Mouse (Mus musculus): ENCODE data around the gene Tmem102. TPM values are rescaled to one million over a fixed set of nuclear protein-coding genes. Genes with fewer than 3 reads are reported as not detected.

The Tmem102 gene
- polyA plus RNA-seq, 1 experiment, result 11.6 TPM

GRCm38 (mm10) chr11:69837604-69837951 lies 32.2 kb upstream of the Tmem102 start, which contains the start of gene Nlgn2:
Gene Nlgn2 (minus strand): TSS chr11:69837784.
- peak within 1 kb of the TSS; percentile 49 for H3K27ac ChIP-seq (ENCODE audit: insufficient read depth, low read length)
- H3K4me1 ChIP-seq (ENCODE audit: control insufficient read depth, insufficient read depth, low read length), result no peaks in the 10 kb centered on the region
- TF ChIP-seq POLR2A (IDR thresholded peaks at IDR 0.05; ENCODE audit: insufficient read depth, low read length) (no peak), EP300 (IDR thresholded peaks at IDR 0.05; ENCODE audit: insufficient read depth, low read depth, low read length) (no peak), CTCF (IDR thresholded peaks at IDR 0.05; ENCODE audit: low read depth, low read length) (no peak)
- no peaks in the 10 kb centered on the region for H3K9me3 ChIP-seq (replicated peaks; ENCODE audit: control insufficient read depth, insufficient read depth, low read length, poor library complexity, severe bottlenecking)
- H3K36me3 ChIP-seq (ENCODE audit: control insufficient read depth, insufficient read depth, low read length, poor library complexity, severe bottlenecking), result no peaks in the 10 kb centered on the region
- no peaks in the 10 kb centered on the region for H3K27me3 ChIP-seq (ENCODE audit: control insufficient read depth, insufficient read depth, low read length, poor library complexity, severe bottlenecking)
- peak within 1 kb of the TSS; percentile 94 for H3K9ac ChIP-seq (ENCODE audit: low read depth, poor library complexity, severe bottlenecking)
- peak within 1 kb of the TSS; percentile 96 for H3K4me3 ChIP-seq (ENCODE audit: low read depth, low read length)

- Histone ChIP-seq H3K4me3 (ENCODE audit: low read depth, low read length) (peak overlapping the region; percentile 79), H3K9me3 (replicated peaks; ENCODE audit: control insufficient read depth, insufficient read depth, low read length, poor library complexity, severe bottlenecking) (no peaks in the 10 kb centered on the region), H3K36me3 (ENCODE audit: control insufficient read depth, insufficient read depth, low read length, poor library complexity, severe bottlenecking) (no peaks in the 10 kb centered on the region), H3K9ac (ENCODE audit: low read depth, poor library complexity, severe bottlenecking) (peak overlapping the region; percentile 94), H3K27me3 (ENCODE audit: control insufficient read depth, insufficient read depth, low read length, poor library complexity, severe bottlenecking) (no peaks in the 10 kb centered on the region), H3K27ac (ENCODE audit: insufficient read depth, low read length) (no peak overlapping the region), H3K4me1 (ENCODE audit: control insufficient read depth, insufficient read depth, low read length) (no peaks in the 10 kb centered on the region)
- TF ChIP-seq CTCF (IDR thresholded peaks at IDR 0.05; ENCODE audit: low read depth, low read length) (no peak), POLR2A (IDR thresholded peaks at IDR 0.05; ENCODE audit: insufficient read depth, low read length) (no peak), EP300 (IDR thresholded peaks at IDR 0.05; ENCODE audit: insufficient read depth, low read depth, low read length) (no peak)
Observed at GRCm38 (mm10) chr11:69836703-69837576, 31.5 kb upstream of the Tmem102 start.

- no peaks in the 10 kb centered on the region for H3K9me3 ChIP-seq (replicated peaks; ENCODE audit: control insufficient read depth, insufficient read depth, low read length, poor library complexity, severe bottlenecking)
- no peaks in the 10 kb centered on the region for H3K27me3 ChIP-seq (ENCODE audit: control insufficient read depth, insufficient read depth, low read length, poor library complexity, severe bottlenecking)
- no peak overlapping the region for H3K9ac ChIP-seq (ENCODE audit: low read depth, poor library complexity, severe bottlenecking)
- H3K4me1 ChIP-seq (ENCODE audit: control insufficient read depth, insufficient read depth, low read length), result no peaks in the 10 kb centered on the region
- H3K36me3 ChIP-seq (ENCODE audit: control insufficient read depth, insufficient read depth, low read length, poor library complexity, severe bottlenecking), result no peaks in the 10 kb centered on the region
- no peak overlapping the region for H3K4me3 ChIP-seq (ENCODE audit: low read depth, low read length)
- no peak overlapping the region for H3K27ac ChIP-seq (ENCODE audit: insufficient read depth, low read length)
- no peak for TF ChIP-seq EP300 (IDR thresholded peaks at IDR 0.05; ENCODE audit: insufficient read depth, low read depth, low read length)
- TF ChIP-seq POLR2A (IDR thresholded peaks at IDR 0.05; ENCODE audit: insufficient read depth, low read length), result no peak
- no peak for TF ChIP-seq CTCF (IDR thresholded peaks at IDR 0.05; ENCODE audit: low read depth, low read length)
Observed at GRCm38 (mm10) chr11:69835966-69836335, 30.5 kb upstream of the Tmem102 start.

- Histone ChIP-seq H3K4me3 (ENCODE audit: low read depth, low read length) (no peak overlapping the region), H3K36me3 (ENCODE audit: control insufficient read depth, insufficient read depth, low read length, poor library complexity, severe bottlenecking) (no peaks in the 10 kb centered on the region), H3K27ac (ENCODE audit: insufficient read depth, low read length) (no peak overlapping the region), H3K4me1 (ENCODE audit: control insufficient read depth, insufficient read depth, low read length) (no peaks in the 10 kb centered on the region), H3K9ac (ENCODE audit: low read depth, poor library complexity, severe bottlenecking) (no peak overlapping the region), H3K27me3 (ENCODE audit: control insufficient read depth, insufficient read depth, low read length, poor library complexity, severe bottlenecking) (no peaks in the 10 kb centered on the region), H3K9me3 (replicated peaks; ENCODE audit: control insufficient read depth, insufficient read depth, low read length, poor library complexity, severe bottlenecking) (no peaks in the 10 kb centered on the region)
- TF ChIP-seq POLR2A (IDR thresholded peaks at IDR 0.05; ENCODE audit: insufficient read depth, low read length) (no peak), EP300 (IDR thresholded peaks at IDR 0.05; ENCODE audit: insufficient read depth, low read depth, low read length) (no peak), CTCF (IDR thresholded peaks at IDR 0.05; ENCODE audit: low read depth, low read length) (no peak)
Observed at GRCm38 (mm10) chr11:69835326-69835965, 30.0 kb upstream of the Tmem102 start.

- H3K4me3 ChIP-seq (ENCODE audit: low read depth, low read length), result peak overlapping the region; percentile 54
- peaks cover 3% of the 10 kb centered on the region for H3K4me1 ChIP-seq (ENCODE audit: control insufficient read depth, insufficient read depth, low read length)
- no peaks in the 10 kb centered on the region for H3K27me3 ChIP-seq (ENCODE audit: control insufficient read depth, insufficient read depth, low read length, poor library complexity, severe bottlenecking)
- TF ChIP-seq EP300 (IDR thresholded peaks at IDR 0.05; ENCODE audit: insufficient read depth, low read depth, low read length) (no peak), POLR2A (IDR thresholded peaks at IDR 0.05; ENCODE audit: insufficient read depth, low read length) (no peak), CTCF (IDR thresholded peaks at IDR 0.05; ENCODE audit: low read depth, low read length) (no peak)
- H3K9me3 ChIP-seq (replicated peaks; ENCODE audit: control insufficient read depth, insufficient read depth, low read length, poor library complexity, severe bottlenecking), result no peaks in the 10 kb centered on the region
- H3K9ac ChIP-seq (ENCODE audit: low read depth, poor library complexity, severe bottlenecking), result peak overlapping the region; percentile 19
- H3K27ac ChIP-seq (ENCODE audit: insufficient read depth, low read length), result no peak overlapping the region
- no peaks in the 10 kb centered on the region for H3K36me3 ChIP-seq (ENCODE audit: control insufficient read depth, insufficient read depth, low read length, poor library complexity, severe bottlenecking)
Observed at GRCm38 (mm10) chr11:69834001-69834549, 28.7 kb upstream of the Tmem102 start.
